Mouse (Mus musculus): Measurements from ENCODE around the gene Ccdc60.

The Ccdc60 gene

DNA sequence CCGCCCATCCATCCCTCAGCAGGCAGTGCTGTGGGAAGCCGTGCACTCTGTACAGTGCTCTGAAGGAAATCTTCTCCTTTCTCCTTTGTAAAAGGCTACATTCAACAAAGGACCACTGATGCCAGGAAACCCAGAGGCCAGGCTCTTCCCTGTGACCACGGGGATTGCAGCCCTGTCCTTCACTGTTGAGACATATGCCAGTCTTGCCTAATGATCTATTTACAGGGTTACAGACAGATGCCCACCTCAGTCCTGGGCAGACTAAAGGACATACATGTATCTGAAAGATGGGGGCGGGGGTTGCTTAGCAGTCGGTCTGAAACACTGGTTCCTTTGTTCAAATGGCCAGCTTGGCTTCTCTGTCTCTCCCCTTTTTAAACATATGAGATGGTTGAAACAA lies 14.4 kb downstream of the Ccdc60 start:
- DNase-seq (ENCODE audit: extremely low read depth, low read depth, low spot score), result no peak

DNA sequence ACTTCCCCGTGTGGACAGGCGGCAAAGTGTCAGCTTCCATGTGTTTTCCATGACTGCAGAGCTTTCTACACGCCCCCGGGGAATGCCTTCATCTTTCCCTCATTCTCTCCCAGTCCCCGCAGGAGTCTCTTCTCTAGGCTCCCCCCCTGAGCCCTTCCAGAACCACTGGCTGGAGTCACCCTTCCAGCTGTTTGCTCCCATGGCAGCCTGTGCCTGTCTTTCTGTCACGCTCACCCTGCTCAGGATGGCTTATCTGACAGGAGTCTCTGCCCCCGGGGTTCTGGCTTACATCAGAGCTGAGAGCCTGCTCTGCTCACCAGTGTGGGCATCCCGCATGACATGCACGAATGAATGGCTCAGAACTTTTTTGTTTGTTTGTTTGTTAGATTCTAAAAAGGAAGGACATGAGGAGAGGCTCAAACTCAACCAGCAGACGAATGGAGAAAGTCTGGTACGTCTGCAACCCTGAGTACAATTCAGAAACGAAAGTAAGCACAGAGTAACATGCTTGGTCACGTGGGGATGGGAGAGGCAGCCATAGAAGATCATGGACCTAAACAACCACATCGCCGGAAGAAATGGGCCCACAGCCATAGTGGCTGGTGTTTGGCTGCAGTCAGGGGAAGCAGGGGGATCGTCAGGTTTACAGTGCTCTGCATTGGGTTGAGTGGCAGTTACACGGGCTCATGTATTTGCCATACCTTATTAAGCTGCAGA lies 17.1 kb downstream of the Ccdc60 start:
- no peak for DNase-seq (ENCODE audit: extremely low read depth, low read depth, low spot score)

DNA sequence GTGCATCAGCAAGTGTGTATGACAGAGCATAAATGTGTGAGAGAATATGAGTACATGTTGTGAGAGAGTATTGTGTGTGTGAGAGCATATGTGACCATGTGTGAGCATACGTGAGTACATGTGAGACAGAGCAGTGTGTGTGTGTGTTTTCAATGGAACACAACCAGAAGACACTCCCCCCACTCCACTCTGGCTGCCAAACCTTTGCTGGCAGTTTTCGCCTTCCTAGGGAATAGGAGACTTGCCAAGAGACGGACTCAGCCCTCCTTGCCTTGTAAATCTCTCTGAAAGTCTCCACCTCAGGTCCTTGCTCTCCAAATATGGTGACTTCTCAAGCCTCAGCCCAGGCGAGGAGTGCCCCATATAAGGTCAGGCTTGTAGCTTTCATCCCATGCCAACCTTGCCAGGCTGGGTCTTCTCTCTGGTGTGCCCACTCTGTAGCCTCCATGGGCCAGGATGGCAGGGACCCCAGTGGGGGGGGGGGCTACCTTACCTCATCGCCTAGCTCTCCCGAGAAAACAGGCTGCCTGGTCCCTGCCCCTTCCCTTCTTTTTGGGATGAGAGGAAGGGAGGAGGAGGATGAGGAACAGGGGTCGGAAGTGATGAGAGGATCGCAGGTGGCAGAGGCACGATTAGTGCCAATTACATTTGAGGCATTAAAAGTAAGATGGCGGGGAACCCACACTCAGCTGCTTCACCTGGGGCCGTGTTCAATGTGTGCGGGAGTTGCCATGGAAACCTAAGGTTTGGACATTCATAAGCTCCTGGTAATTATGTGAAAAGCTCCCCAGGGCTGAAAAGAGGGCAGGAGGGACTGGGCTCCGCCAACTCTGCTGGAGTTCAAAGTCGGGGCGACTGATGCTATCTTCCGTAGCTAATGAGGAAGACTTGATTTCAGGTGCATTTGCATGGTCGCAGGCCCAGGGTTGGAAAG lies 19.3 kb downstream of the Ccdc60 start:
- no peak for DNase-seq (ENCODE audit: extremely low read depth, low read depth, low spot score)

DNA sequence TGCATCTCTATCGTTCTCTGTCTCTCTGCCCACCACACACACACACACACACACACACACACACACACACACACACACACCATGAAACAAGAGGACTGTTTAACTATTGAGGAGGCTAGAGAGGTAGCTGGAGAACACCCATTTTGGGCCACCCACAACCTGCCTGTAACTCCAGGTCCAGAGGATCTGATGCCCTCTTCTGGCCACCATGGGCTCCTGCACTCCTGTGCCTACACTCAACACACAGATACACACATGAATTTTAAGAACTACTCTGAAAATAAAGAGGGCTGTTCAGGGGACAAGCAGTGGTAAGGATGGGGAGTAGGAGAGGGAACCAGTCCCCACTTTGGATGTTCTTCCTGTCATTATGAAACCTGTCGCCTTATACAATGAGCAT lies 26.1 kb downstream of the Ccdc60 start:
- DNase-seq (ENCODE audit: extremely low read depth, low read depth, low spot score), result no peak

DNA sequence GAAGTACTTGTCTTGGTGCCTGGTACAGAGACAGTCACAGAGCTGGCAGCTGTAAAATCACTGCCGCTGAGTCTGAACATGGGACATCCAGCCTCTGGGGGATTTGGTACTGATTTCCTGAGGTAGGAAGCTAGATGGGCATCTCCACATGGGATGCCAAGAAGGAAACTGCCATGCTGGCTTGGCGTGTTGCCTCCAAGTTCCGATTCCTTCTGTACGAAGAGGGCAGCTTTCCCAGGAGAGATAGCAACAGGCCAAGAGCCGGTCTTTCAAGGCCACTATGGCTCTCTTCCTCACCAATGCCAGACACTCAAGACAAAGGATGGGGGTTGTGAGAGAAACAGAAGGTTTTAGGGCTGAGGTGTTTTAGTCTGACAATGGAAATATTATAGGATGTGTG lies 26.8 kb downstream of the Ccdc60 start:
- DNase-seq (ENCODE audit: extremely low read depth, low read depth, low spot score), result no peak

DNA sequence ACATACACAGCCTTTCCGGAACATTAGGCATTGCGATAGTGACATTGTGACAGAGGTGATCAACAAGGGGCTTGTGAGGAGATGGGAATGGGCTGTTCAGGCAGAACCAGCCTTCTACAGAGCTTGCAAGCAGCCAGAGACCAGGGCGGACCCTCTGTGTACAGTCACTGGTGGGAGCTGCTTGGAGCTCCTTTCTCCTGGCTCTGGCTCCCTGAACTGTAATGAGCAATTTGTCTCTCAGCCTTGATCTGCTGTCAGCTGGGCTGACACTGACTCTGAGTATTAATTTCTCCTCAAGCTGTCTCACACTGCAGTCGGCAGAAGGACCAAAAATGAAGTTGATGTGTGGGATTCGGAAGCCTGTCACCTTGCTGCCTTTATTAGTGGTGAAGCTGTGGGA lies 28.4 kb downstream of the Ccdc60 start:
- no peak for DNase-seq (ENCODE audit: extremely low read depth, low read depth, low spot score)

DNA sequence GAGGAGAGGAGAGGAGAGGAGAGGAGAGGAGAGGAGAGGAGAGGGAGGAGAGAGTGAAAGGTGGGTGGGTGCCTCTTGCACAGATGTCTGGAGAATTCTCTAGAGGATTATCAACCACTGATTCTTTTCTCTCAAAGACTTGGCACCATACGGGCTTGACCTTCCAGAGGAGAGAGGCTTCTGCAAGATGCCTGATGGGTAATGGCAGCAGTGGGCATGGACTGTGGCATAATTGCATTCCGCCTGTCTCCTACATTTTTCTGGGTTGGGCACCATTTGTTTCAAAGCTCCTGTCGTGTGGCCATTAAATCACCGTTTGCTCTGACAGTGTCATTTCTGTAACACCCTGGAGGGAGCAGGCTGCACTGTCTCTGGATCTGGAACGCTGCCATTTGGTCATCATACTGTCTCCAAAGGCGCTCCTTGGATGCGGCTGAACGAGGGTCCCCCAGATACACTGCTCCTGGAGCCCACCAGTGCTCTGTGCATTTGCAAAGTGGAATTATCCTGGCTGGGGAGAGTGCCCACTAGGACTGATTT lies 30.4 kb downstream of the Ccdc60 start:
- DNase-seq (ENCODE audit: extremely low read depth, low read depth, low spot score), result no peak

DNA sequence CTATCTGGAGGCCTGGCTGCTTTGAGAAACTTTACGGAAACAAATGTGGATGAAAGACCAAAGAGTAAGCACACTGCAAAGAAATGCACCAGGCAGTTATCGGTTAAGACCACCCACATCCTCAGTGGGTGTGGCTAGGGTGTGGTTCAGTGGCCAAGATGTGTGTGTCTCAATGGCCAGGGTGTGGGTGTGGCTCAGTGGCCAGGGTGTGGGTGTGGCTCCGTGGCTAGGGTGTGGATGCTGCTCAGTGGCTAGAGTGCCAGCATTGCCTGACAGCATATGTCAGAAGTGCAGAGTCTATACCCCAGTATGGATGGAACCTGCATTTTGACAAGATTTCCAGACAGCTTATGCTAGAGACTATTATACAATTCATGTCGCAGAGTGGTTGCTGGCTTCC lies 34.9 kb downstream of the Ccdc60 start:
- DNase-seq (ENCODE audit: extremely low read depth, low read depth, low spot score), result no peak

DNA sequence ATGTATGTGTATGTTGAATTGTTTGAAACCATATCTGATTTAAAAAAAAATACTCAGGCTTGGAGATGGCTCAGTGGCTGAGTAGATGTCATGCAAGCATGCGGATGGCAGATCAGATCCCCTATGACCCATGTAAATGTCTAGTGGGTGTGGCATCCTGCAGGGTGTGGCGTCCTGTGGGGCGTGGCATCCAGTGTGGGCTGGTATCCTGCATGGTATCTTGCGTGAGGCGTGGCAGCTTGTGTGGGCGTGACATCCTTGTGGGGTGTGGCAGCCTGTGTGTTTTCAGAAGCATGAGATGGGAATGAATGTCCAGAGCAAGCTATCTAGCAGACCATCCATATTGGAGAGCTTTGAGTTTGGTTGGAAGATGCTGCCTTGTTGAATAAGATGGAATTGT lies 36.6 kb downstream of the Ccdc60 start:
- DNase-seq (ENCODE audit: extremely low read depth, low read depth, low spot score), result no peak

DNA sequence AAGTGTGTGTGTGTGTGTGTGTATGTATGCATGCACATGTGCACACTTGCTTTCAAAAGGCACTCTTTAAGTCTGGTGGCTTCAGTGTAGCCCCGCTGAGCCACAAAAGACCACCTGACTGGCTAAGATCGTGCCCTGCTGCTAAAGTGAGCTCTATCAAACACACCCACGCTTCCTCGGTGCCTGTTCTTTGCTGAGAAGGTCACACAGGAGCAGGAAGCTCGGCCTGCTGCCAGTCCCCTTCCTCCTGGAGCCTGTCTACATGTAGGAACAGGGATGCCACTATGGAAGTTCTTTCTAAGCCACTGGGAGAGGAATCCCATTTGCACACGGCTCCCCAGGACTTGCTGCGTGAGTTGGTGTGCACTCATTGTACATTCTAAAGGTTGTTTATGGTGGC lies 42.1 kb downstream of the Ccdc60 start:
- DNase-seq (ENCODE audit: extremely low read depth, low read depth, low spot score), result no peak

DNA sequence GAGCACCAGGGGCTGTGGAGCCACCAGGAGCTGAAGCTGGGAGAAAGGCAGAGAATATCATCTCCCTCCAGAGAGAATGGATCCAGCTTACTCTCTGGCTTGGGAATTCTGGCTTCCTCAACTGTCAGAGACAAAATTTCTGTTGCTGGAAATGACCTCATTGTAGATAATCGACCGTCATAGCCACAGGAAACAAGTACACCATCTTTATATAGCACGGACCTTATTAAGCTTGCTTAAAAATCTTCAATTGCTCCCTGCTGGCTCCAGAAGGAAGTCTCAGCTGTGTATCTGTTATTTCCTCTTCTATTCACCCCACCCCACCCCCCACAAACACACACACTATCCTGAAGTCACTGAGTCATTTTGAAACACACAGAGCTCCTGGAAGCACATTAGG lies 44.3 kb downstream of the Ccdc60 start:
- no peak for DNase-seq (ENCODE audit: extremely low read depth, low read depth, low spot score)

DNA sequence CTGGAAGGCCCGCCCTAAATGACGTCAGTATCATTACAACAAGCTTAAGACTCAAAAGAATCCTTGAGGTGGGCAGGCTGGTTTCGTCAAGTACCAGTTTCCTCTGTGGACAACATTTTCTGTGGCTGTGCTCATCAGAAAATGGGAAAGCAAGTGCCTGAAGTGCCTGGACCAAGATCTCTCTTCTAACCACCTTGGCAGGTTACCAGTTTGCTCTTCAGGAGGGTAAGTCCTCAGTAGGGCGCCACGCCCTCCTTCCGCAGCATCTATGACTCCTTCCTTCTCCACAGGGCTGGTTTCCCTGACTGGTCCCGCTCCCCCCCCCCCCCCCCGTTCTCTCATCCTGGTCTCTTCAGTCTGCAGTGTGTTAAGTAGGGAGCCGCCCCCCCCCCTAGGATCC lies 45.2 kb downstream of the Ccdc60 start:
- no peak for DNase-seq (ENCODE audit: extremely low read depth, low read depth, low spot score)

DNA sequence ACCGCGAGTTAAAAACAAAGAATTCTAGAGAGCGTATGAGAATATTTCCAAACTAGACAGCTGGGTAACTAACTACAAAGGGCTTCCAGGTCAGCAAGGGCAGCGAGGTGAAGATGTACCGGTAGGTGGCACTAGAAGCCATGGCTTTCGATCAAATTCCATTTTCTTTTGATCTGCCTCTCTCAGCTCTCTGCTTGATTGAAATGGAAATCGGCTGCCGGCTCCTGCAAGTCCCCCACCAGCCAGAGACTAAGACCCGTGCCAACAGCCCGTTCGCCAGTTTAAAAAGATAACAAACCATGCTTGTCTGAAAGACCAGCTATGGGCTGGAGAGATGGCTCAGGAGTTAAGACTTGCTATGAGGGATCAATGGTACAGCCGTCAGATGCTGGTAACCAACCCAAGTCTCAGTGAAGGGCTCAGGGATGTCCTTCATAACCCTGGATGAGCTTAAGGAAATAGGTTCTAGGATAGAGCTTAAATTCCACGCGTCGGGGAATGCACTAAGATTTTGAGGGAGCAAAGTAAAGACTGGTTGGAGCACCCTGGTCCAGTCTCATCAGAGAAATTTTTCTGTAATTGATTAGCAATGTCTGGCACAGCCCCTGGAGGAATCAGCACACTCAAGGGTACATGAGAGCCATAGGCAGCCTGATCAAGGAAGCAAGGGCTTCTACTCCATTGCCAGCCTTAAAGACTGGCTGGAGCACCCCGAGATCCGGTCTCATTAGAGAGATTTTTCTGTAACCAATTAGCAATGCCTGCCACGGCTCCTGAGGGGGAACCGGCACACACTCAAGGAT lies 56.7 kb downstream of the Ccdc60 start:
- no peak for DNase-seq (ENCODE audit: extremely low read depth, low read depth, low spot score)

DNA sequence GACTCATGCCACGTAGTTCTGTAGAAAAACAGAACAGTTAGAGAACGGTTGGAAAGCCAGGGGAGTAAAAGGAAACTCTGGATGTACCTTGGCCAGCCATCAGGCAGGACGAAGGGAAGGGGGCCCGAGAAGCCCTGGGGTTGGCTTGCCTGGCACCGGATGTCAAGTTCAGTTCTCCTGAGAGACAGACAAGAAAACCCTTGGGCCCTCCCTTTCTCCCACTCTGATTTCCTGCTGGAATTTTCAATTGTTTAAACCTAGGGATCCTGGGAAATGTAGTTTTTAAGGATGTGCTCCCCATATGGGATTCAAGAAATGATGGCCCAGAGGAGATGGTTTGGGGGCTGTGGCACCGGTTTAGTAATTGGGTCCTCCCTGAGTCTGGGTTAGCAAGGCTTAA lies 60.4 kb downstream of the Ccdc60 start:
- no peak for DNase-seq (ENCODE audit: extremely low read depth, low read depth, low spot score)

DNA sequence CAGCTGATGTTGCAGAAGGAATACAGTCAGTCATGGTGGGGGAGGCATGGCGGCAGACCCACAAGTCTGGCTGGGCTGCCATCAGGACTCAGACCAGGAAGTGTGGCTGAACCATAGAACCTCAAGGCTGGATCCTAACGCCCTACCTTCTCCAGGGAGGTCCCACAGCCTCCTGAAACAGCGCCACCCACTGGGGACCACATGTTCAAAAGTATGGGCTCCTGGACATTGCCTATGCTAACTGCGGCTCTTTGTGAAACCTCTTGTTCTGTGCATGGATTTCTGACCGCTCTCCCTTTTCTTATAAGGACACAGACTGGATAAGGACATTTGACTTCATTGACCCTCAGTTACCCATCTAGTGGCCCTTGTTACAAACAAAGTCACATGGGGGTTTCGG lies 64.8 kb downstream of the Ccdc60 start:
- no peak for DNase-seq (ENCODE audit: extremely low read depth, low read depth, low spot score)

DNA sequence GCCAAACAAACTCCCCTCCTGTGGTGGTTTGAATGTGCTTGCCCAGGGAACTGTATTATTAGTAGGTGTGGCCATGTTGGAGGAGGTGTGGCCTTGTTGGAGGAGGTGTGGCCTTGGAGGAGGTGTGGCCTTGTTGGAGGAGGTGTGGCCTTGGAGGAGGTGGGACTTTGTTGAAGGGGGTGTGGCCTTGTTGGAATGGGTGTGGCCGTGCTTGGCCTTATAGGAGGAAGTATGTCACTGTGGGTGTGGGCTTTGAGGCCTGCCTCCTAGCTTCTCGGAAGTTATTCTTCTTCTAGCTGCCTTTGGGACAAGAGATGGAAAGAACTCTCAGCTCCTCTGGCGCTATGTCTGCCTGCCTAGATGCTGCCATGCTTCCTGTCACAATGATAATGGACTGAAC lies 66.9 kb downstream of the Ccdc60 start:
- no peak for DNase-seq (ENCODE audit: extremely low read depth, low read depth, low spot score)

DNA sequence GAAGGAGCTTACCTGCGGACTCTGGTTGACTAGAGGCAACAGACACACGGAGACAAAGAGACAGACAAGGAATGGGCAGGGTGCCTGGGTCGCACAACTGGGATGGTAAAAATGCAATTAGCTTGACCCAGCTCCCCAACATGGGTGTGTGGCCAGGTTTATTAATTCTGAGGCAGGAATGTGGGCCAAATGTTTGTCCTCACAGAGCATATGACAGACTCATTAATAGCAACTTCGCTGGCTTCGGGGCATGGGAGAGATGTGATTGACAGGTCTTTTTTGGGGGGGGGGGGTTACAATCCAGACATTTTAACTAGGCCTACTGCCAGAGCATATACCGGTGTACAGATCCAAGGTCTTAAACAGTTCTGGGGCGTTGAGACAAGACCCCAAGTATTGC lies 69.5 kb downstream of the Ccdc60 start:
- DNase-seq (ENCODE audit: extremely low read depth, low read depth, low spot score), result no peak

DNA sequence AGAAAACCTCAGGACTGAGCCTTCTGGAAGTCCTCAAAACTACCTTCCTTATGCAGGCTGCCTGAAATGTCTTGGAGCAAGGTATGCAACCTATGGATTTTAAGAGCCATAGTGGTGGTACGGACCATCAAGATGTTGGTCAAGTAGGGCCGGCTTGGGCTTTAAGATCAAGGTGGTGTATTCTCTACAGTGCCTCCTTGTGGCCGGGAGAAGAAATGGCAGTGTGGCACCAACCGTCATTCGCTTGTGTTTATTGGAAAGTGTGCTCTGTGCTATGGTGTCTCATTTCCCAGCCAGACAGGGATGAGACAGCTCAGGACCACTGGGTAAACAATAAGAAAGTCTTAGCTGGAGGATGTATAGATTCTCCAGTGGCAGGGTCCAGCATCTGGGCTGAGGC lies 76.1 kb downstream of the Ccdc60 start:
- DNase-seq (ENCODE audit: extremely low read depth, low read depth, low spot score), result no peak

DNA sequence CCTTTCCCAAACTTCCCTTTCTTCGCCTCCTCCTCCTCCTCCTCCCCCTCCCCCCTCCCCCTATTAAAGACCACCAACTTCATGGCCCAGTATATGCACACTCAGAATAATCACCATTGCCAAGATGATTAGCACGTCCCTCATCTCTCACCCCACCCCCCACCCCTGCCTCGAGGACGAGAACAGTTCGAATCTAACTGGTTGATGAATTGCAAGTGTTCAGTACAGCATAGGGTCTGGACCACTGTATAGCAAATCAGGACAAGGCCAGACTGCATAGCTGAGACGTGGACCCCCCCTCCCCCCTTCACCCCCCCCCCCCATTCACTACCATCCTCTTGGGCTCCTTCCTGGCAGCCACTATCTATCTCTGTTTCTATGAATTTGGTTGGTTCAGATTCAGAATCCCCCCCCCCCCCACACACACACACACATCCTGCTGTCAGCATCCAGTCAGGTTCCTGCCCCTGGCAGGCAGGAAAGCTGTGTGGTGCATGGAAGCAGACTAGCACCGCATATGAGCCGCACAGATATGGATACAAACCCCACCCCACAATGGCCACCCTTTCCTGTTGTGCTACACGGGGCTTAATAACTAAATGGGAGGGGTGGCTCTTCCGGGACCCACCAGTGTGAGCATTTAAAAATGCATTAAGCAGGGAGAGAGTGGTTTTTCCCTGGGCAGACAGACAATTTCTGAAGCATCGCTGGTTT lies 79.2 kb downstream of the Ccdc60 start:
- no peak for DNase-seq (ENCODE audit: extremely low read depth, low read depth, low spot score)

DNA sequence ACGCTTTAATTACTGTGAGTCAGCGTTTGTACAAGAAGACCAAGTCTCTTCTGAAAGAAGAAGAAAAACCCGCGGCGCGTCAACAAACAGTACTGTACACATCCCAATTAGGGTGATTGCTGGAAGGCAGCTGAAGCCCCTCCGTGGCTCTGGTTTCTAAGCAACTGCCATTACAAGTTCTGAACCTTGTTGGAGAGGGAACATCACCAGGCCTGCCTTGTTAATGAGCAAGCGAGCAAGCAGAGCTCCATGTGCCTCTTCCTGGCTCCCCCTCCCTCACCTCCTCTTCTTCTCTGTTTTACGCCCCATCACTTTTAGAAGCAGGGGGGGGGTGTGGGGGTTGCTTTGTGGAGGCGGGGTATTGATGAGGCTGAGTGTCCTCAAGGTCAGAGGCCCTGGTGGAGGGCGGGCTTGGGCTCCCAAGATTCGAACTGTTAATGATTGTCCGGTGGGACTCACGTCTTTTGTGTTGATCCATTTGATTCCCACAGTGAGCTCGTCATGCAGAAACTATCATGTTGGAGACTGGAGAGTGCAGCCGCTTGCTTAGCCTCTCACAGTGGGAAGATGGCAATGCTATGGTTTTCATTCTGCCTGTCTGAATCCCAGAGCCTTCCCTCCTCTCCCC lies 79.9 kb downstream of the Ccdc60 start:
- no peak for DNase-seq (ENCODE audit: extremely low read depth, low read depth, low spot score)

All from fat pad, adult 2 months (tissue).